Mouse (Mus musculus) limb, embryonic 14.5 days (tissue): ENCODE results near the gene Pex26. TPM values are rescaled to one million over a fixed set of nuclear protein-coding genes. Genes with fewer than 3 reads are reported as not detected.

Experiments
- ATAC-seq: fragments of 200-750 bp; cut with Nextera tagmentation; 2 replicates; pipeline ENCODE4 v1.8.0; 2017; ENCODE audit warnings: low read depth, moderate number of reproducible peaks, moderate TSS enrichment; ENCODE audit not compliant: low FRiP score
- DNase-seq: peaks from one replicate; pipeline ENCODE4 v3.0.0-alpha.2; 2015; ENCODE audit warnings: low spot score
- H3K27ac ChIP-seq: fragments of 300-500 bp; sonication (generic); replicated peaks from 2 replicates; pipeline ENCODE4 v1.5.1; 2014; ENCODE audit warnings: low read depth, mild to moderate bottlenecking, low read length, moderate library complexity, mixed read lengths
- H3K27me3 ChIP-seq: fragments of 300-500 bp; sonication (generic); 2 replicates; pipeline ENCODE4 v1.6.1; 2014; ENCODE audit warnings: low read length, mixed read lengths; ENCODE audit not compliant: control insufficient read depth, insufficient read depth
- H3K36me3 ChIP-seq: fragments of 300-500 bp; sonication (generic); 2 replicates; pipeline ENCODE4 v1.6.1; 2014; ENCODE audit warnings: mild to moderate bottlenecking, low read length, moderate library complexity, mixed read lengths; ENCODE audit not compliant: control insufficient read depth, insufficient read depth
- H3K4me1 ChIP-seq: fragments of 300-500 bp; sonication (generic); 2 replicates; pipeline ENCODE4 v1.6.1; 2014; ENCODE audit warnings: antibody characterized with exemption, low read length, mixed read lengths; ENCODE audit not compliant: control insufficient read depth, insufficient read depth
- H3K4me2 ChIP-seq: fragments of 300-500 bp; sonication (generic); replicated peaks from 2 replicates; pipeline ENCODE4 v1.6.1; 2014; ENCODE audit warnings: low read depth, mild to moderate bottlenecking, low read length, moderate library complexity; ENCODE audit not compliant: severe bottlenecking
- H3K4me3 ChIP-seq: fragments of 300-500 bp; sonication (generic); replicated peaks from 2 replicates; pipeline ENCODE4 v1.5.1; 2014; ENCODE audit warnings: low read length
- H3K9ac ChIP-seq: fragments of 300-500 bp; sonication (generic); 2 replicates; pipeline ENCODE4 v1.6.1; 2014; ENCODE audit warnings: mild to moderate bottlenecking, low read depth, low read length, moderate library complexity; ENCODE audit not compliant: severe bottlenecking
- H3K9me3 ChIP-seq: fragments of 300-500 bp; sonication (generic); 2 replicates; pipeline ENCODE4 v1.6.1; 2016; ENCODE audit warnings: low read length; ENCODE audit not compliant: control insufficient read depth
- POLR2A ChIP-seq: fragments of 200-500 bp; IDR thresholded peaks from 2 replicates; pipeline ENCODE4 v1.8.0; 2012; ENCODE audit warnings: inconsistent platforms, mild to moderate bottlenecking, moderate library complexity, borderline replicate concordance; ENCODE audit not compliant: insufficient read depth, insufficient read length; ENCODE audit errors: extremely low read depth
- WGBS: fragments of 180-500 bp; shearing (Covaris S2); extraction: QIAGEN DNeasy Blood & Tissue Kit; methylation state at CpG from one replicate; pipeline ENCODE4 v1.1.7; 2014; 5-methylcytosine and 5-hydroxymethylcytosine counted together
- polyA plus RNA-seq, 2 experiments: library from polyadenylated mRNA; depleted of rRNA in 1 of 2; stranded (reverse) in 1 of 2; unstranded in 1 of 2; fragments of >200 nt; fragmentation: Nextera tagmentation in 1 of 2; extraction: Ambion mirVana in 1 of 2; gene quantifications; 2 replicates each; pipeline versions ENCODE4 v1.2.1 to v1.2.3; 2012 to 2014

Gene Pex26
- polyA plus RNA-seq, 2 experiments: 10.3 to 15.2 TPM

DNA sequence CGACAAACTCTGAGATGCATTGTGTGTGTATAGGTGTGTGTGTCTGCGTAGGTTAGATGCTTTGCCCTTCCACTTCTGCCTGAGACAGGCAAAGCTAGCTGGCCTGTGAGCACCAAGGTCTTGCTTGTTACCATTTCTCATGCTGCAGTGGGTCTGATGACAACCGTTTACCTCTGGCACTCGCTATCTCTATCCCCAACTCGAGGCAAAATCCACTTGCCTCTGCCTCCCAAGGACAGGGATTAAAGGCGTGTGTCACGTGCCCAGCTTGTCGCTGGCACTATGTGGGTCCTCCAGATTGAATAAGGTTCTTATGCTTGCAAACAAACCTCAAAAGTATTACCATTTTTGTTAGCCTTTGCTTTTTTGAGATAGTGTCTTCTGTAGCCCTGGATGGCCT, 30.3 kb upstream of the Pex26 start:
- Histone ChIP-seq H3K9ac (no peak overlapping the region), H3K27me3 (no peaks in the 10 kb centered on the region), H3K4me1 (peaks cover 29% of the 10 kb centered on the region), H3K36me3 (no peaks in the 10 kb centered on the region), H3K27ac (no peak overlapping the region), H3K9me3 (no peaks in the 10 kb centered on the region), H3K4me2 (no peak overlapping the region), H3K4me3 (no peak overlapping the region)
- WGBS: 82% methylated on average over 8 of the region's 8 CpGs
- DNase-seq (no peak), ATAC-seq (no peak)
- no peak for TF ChIP-seq POLR2A

DNA sequence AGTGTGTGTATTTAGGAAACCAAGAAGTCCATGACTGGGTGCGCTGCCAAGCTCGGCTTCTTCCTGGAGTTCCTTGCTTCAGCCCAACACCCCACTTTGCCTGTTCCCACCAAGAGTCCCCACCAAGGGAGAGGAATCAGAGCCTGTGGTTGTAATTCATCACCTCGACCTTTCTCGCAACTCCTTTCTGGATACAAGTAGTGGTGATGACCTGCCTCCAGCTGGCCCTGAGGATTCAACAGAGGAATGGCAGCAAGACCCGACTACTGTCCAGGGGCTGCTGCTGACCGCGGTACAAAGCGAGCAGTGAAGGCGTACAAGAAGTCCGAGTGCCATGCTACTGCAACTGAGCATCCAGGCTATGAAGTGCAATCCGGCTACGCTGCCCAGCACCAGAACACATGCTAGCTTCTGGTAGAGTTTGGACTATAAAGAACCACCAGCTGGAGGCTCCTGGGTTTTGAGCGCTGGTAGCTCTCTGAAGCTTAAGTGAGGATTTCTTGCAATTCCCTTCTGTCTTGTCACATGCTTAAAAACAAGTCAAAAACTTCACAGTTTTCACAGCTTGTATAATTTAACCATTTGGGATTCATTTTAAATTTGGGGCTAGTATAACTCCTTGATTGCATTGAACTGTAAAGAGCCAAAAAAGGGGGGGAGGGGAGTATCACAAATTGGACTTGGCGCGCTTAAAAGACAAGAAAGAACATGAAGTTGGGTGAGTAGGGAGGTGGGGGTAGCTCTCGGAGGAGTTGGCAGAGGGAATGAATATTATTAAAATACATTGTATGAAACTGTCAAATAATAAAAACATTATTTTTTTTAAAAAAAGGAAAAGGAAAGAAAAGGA, 28.8 kb upstream of the Pex26 start:
- H3K27me3 ChIP-seq: no peaks in the 10 kb centered on the region
- no peaks in the 10 kb centered on the region for H3K36me3 ChIP-seq
- H3K4me2 ChIP-seq: no peak overlapping the region
- H3K4me1 ChIP-seq: peaks cover 20% of the 10 kb centered on the region
- H3K9me3 ChIP-seq: no peaks in the 10 kb centered on the region
- H3K27ac ChIP-seq: no peak overlapping the region
- 71% methylated on average over 16 of the region's 16 CpGs for WGBS
- no peak for TF ChIP-seq POLR2A
- no peak overlapping the region for H3K4me3 ChIP-seq
- no peak overlapping the region for H3K9ac ChIP-seq
- DNase-seq (no peak), ATAC-seq (no peak)

DNA sequence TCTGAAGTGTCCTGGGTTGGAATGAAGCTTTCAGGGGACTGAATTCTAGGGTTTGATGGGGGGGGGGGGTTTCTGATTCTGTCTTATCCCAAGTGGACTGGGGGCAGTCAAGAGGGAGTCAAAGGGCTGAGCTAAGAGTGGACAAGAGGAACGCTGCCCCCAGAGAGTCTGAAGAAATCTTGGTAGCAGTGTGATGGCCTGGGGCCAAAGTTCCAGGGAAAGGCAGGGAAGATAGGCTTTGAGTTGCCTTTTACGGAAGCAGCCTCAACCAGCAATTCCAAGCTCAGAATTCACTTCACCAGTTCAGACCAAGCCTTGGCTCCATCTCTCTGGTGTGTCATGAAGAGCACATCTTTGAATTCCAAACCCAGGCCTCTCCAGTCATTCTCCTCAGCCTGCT, 27.4 kb upstream of the Pex26 start:
- H3K36me3 ChIP-seq: no peaks in the 10 kb centered on the region
- ATAC-seq (no peak), DNase-seq (no peak)
- H3K4me1 ChIP-seq: peaks cover 23% of the 10 kb centered on the region
- no peaks in the 10 kb centered on the region for H3K27me3 ChIP-seq
- no peak overlapping the region for H3K4me2 ChIP-seq
- no peak overlapping the region for H3K9ac ChIP-seq
- 60% methylated on average over 2 of the region's 2 CpGs for WGBS
- H3K9me3 ChIP-seq: no peaks in the 10 kb centered on the region
- no peak overlapping the region for H3K27ac ChIP-seq
- H3K4me3 ChIP-seq: no peak overlapping the region
- TF ChIP-seq POLR2A: no peak

DNA sequence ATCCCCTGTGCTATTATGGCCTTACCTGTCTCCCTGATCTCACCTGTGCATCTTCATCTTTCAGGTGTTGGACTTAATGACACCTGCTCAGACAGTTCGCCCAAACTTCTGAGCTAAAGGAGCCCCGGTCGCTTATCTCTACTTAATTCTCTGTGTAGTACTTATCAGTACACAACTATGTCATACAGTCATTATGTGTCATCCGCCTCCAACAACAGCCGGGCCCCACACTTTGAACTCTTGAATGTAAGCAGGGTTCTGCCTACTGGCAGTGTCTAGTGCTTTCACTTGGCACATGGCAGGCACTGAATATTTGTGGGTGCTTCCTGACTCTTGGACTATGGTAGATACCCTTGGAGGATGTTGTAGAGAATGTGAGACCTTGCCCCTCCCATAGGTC, 23.9 kb upstream of the Pex26 start:
- no peak for ATAC-seq
- H3K27ac ChIP-seq: no peak overlapping the region

DNA sequence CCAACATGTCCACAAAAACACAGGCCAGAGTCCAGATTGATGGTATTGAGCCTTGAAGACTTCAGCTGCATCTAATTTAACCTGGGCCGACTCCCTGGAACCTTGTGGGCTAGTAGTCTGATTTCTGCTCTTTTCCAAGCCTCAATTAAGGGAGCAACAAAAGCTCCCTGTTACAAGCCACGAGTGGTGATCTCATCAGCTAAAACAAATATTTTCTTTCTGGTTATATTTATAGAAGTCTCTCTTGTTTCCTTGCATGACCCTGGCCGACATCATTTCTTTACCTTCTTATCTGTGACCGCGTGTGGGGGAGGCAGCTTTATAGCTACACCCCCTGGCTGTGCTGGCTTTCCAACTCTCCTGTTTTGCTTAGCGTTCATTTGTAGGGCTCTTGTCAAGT, 23.3 kb upstream of the Pex26 start:
- H3K4me1 ChIP-seq: peaks cover 14% of the 10 kb centered on the region
- TF ChIP-seq POLR2A: no peak
- no peaks in the 10 kb centered on the region for H3K9me3 ChIP-seq
- WGBS: 50% methylated on average over 6 of the region's 6 CpGs
- no peak; the same call in 1 of the 2 replicates for ATAC-seq
- no peak overlapping the region for H3K9ac ChIP-seq
- no peaks in the 10 kb centered on the region for H3K36me3 ChIP-seq
- no peak overlapping the region for H3K4me2 ChIP-seq
- no peak for DNase-seq
- no peak overlapping the region for H3K27ac ChIP-seq
- H3K27me3 ChIP-seq: no peaks in the 10 kb centered on the region
- H3K4me3 ChIP-seq: no peak overlapping the region

More for the DNA sequence above, 23.9 kb upstream of the Pex26 start:
- Histone ChIP-seq H3K27me3 (no peaks in the 10 kb centered on the region), H3K4me1 (peaks cover 18% of the 10 kb centered on the region), H3K9me3 (no peaks in the 10 kb centered on the region), H3K4me3 (no peak overlapping the region), H3K4me2 (no peak overlapping the region), H3K36me3 (no peaks in the 10 kb centered on the region), H3K9ac (no peak overlapping the region)
- no peak for TF ChIP-seq POLR2A
- no peak for DNase-seq
- 84% methylated on average over 5 of the region's 5 CpGs for WGBS
